Mouse (Mus musculus) liver, embryonic 16.5 days (tissue): ENCODE measurements around the gene Lxn. TPM values are rescaled to one million over a fixed set of nuclear protein-coding genes. Genes with fewer than 3 reads are reported as not detected.

ENCODE experiments used
- ATAC-seq: fragments of 200-750 bp; cut with Nextera tagmentation; 2 replicates; pipeline ENCODE4 v1.8.0; 2017; ENCODE audit warnings: low read depth, mild to moderate bottlenecking, moderate number of reproducible peaks, moderate library complexity
- H3K27ac ChIP-seq: fragments of 300-500 bp; sonication (generic); 2 replicates; pipeline ENCODE4 v1.5.1; 2014; ENCODE audit warnings: mild to moderate bottlenecking, low read length
- H3K27me3 ChIP-seq: fragments of 300-500 bp; sonication (generic); 2 replicates; pipeline ENCODE4 v1.6.1; 2014; ENCODE audit warnings: low read depth, low read length, mixed read lengths; ENCODE audit not compliant: control insufficient read depth, insufficient read depth
- H3K36me3 ChIP-seq: fragments of 300-500 bp; sonication (generic); 2 replicates; pipeline ENCODE4 v1.6.1; 2014; ENCODE audit warnings: mild to moderate bottlenecking; ENCODE audit not compliant: control insufficient read depth, insufficient read depth
- H3K4me1 ChIP-seq: fragments of 300-500 bp; sonication (generic); 2 replicates; pipeline ENCODE4 v1.6.1; 2014; ENCODE audit warnings: low read depth, low read length, mixed read lengths; ENCODE audit not compliant: control insufficient read depth
- H3K4me2 ChIP-seq: fragments of 300-500 bp; sonication (generic); 2 replicates; pipeline ENCODE4 v1.6.1; 2014; ENCODE audit warnings: low read depth, low read length, mixed read lengths
- H3K4me3 ChIP-seq: fragments of 300-500 bp; sonication (generic); 2 replicates; pipeline ENCODE4 v1.5.1; 2014; ENCODE audit warnings: low read depth, mild to moderate bottlenecking, low read length
- H3K9ac ChIP-seq: fragments of 300-500 bp; sonication (generic); 2 replicates; pipeline ENCODE4 v1.6.1; 2014; ENCODE audit warnings: low read depth, low read length
- H3K9me3 ChIP-seq: fragments of 300-500 bp; sonication (generic); replicated peaks from 2 replicates; pipeline ENCODE4 v1.6.1; 2016; ENCODE audit warnings: low read length; ENCODE audit not compliant: control insufficient read depth
- WGBS: fragments of 180-500 bp; shearing (Covaris S2); extraction: QIAGEN DNeasy Blood & Tissue Kit; methylation state at CpG from one replicate; pipeline ENCODE4 v1.1.7; 2014; ENCODE audit not compliant: insufficient replicate concordance; 5-methylcytosine and 5-hydroxymethylcytosine counted together
- polyA plus RNA-seq: library from polyadenylated mRNA; unstranded; fragments of >200 nt; fragmentation: Nextera tagmentation; extraction: Ambion mirVana; gene quantifications from 2 replicates; pipeline ENCODE4 v1.2.1, GENCODE M21; 2015

The Lxn gene
- polyA plus RNA-seq, 1 experiment from 2014 or later: 11.3 TPM

DNA sequence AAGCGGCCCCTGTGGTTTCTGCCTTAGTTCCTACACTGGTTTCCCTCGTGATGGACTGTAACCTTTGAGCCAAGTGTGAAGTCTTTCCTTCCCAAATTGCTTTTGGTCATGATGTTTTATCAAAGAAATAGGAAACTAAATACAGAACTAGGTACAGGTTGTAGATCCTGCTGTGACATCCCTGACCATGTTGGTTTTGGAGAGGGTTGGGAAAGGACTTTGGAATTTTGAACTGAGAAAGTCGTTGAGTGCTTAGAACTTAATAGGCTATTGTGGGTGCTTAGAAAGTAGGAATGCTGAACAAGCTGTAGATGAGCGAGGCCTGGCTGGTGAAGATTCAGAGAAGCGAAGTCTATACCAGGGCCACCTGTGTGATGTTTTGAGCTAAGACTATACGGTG, 29.7 kb downstream of the Lxn start:
- Histone ChIP-seq H3K9me3 (no peaks in the 10 kb centered on the region), H3K27ac (no peak overlapping the region), H3K36me3 (peaks cover 9% of the 10 kb centered on the region), H3K4me3 (no peak overlapping the region), H3K9ac (no peak overlapping the region), H3K4me2 (no peak overlapping the region), H3K27me3 (no peaks in the 10 kb centered on the region), H3K4me1 (peaks cover 9% of the 10 kb centered on the region)
- no peak for ATAC-seq
- WGBS: 77% methylated on average over 6 of the region's 6 CpGs

DNA sequence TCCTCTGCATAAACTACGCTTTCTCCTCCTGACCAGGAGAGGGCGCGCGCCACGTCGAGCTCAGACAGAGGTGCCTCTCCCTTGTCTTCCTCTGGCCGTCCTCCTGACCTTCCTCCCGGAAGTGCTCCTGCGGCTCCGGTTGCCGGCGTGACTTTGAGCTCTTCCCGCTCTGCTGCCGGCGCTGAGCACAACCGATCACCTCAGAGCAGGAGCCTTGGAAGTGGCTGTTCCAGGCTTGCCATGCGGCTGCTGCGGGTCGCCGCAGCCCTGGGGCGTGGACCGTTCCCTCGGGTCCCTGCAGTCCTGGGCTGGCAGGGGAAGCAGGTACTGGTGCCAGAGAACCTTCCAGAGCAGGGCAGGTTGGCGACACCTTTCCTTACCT, 33.7 kb downstream of the Lxn start, which contains the start of gene Gfm1:
TSS of gene Gfm1 (plus strand) at position 98 of the 382 bp plus-strand sequence.
- Histone ChIP-seq H3K9ac (peak within 1 kb of the TSS; percentile 84), H3K4me2 (peak within 1 kb of the TSS; percentile 78), H3K9me3 (no peaks in the 10 kb centered on the region), H3K4me3 (peak within 1 kb of the TSS; percentile 96), H3K27me3 (no peaks in the 10 kb centered on the region), H3K27ac (0 out of 2 replicates have a peak within 1 kb of the TSS, but pooled peaks have one; percentile 26), H3K4me1 (peaks cover 9% of the 10 kb centered on the region), H3K36me3 (no peaks in the 10 kb centered on the region; the same call in 1 of the 2 replicates)
- 0% methylated on average over 24 of the region's 24 CpGs for whole genome bisulfite sequencing
- peak; percentile 91 for ATAC-seq

DNA sequence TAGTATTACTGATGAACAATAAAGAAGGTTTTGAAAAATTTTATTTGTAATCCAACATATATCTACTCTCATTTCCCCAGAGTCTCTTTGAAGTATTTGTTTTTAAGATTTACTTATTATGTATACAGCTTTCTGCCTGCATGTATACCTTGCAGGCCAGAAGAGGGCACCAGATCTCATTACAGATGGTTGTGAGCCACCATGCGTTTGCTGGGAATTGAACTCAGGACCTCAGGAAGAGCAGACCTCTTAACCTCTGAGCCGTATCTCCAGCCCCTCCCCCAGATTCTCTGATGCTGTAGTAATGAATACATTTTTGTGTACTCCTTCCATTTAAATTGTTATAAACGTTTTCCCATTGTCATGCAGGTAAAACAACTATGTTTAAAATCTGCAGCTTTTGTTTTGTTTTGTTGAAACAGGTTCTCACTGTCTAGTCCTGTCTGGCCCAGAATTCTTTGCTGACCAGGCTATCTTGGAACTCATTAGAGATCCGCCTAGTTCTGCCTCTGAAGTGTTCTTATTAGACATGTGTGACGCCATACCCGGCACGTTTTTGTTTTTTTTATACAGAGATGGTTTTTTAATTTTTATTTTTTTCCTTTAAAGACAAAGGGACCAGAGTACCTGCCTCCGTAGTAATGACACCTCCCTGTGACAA, 34.3 kb downstream of the Lxn start:
- Histone ChIP-seq H3K9me3 (no peaks in the 10 kb centered on the region), H3K27ac (no peak overlapping the region), H3K4me1 (peaks cover 9% of the 10 kb centered on the region), H3K36me3 (no peaks in the 10 kb centered on the region; the same call in 1 of the 2 replicates), H3K27me3 (no peaks in the 10 kb centered on the region), H3K9ac (no peak overlapping the region), H3K4me2 (peak overlapping the region; percentile 78), H3K4me3 (peak overlapping the region; percentile 96)
- ATAC-seq: 0 out of 2 replicates have a peak, but pooled peaks have one; percentile 9
- WGBS: 30% methylated on average over 8 of the region's 8 CpGs

Other genes with a start within 250 kb of the Lxn start
- 1.7 and 1.8 TPM in 2 replicates for gene Mlf1, start 89.8 kb downstream of the Lxn start, polyA plus RNA-seq
- not detected in 2 replicates for gene Gm17402, start 88.8 kb downstream of the Lxn start, polyA plus RNA-seq
- 27.2 and 29.3 TPM in 2 replicates for gene Gfm1, start 33.8 kb downstream of the Lxn start, polyA plus RNA-seq
- gene Rarres1, start 51.6 kb upstream of the Lxn start, polyA plus RNA-seq: 3.7 and 4.3 TPM in 2 replicates
- gene Mfsd1, start 118.8 kb upstream of the Lxn start, polyA plus RNA-seq: 24.6 and 25.2 TPM in 2 replicates